Mouse (Mus musculus) kidney, adult 2 months (tissue): ENCODE data around the gene Fgfr1op2. TPM values are rescaled to one million over a fixed set of nuclear protein-coding genes. Genes with fewer than 3 reads are reported as not detected.
A peak's percentile ranks its signal among the peaks of the same experiment; 100 is the strongest.

ENCODE experiments used
- DNase-seq: peaks from one replicate; pipeline ENCODE4 v3.0.0; 2021
- H3K27ac ChIP-seq: fragments of 200-500 bp; 2 replicates; pipeline ENCODE4 v1.5.1; 2012; ENCODE audit warnings: low read depth, low read length, control low read depth, inconsistent platforms; ENCODE audit not compliant: insufficient read depth
- H3K27me3 ChIP-seq: fragments of 200-500 bp; replicated peaks from 2 replicates; pipeline ENCODE4 v1.6.1; 2012; ENCODE audit warnings: mild to moderate bottlenecking, moderate library complexity, low read length, inconsistent platforms; ENCODE audit not compliant: control insufficient read depth, insufficient read depth
- H3K36me3 ChIP-seq: fragments of 200-500 bp; 2 replicates; pipeline ENCODE4 v1.6.1; 2012; ENCODE audit warnings: mild to moderate bottlenecking, moderate library complexity, low read length, inconsistent platforms; ENCODE audit not compliant: control insufficient read depth, insufficient read depth
- H3K4me1 ChIP-seq: fragments of 200-500 bp; 2 replicates; pipeline ENCODE4 v1.6.1; 2011; ENCODE audit warnings: low read length; ENCODE audit not compliant: control insufficient read depth, insufficient read depth
- H3K4me3 ChIP-seq: fragments of 200-500 bp; 2 replicates; pipeline ENCODE4 v1.5.1; 2011; ENCODE audit warnings: mild to moderate bottlenecking, low read depth, low read length, control low read depth; ENCODE audit not compliant: insufficient read depth
- CTCF ChIP-seq: fragments of 200-500 bp; conservative IDR thresholded peaks from 2 replicates; pipeline ENCODE4 v1.5.1; 2011; ENCODE audit warnings: low read depth, mild to moderate bottlenecking, control low read depth, low read length, moderate library complexity, mixed read lengths; ENCODE audit not compliant: insufficient read depth, insufficient read length
- POLR2A ChIP-seq: fragments of 200-500 bp; IDR thresholded peaks from one replicate; pipeline ENCODE4 v1.6.1; 2011; ENCODE audit warnings: low read depth, low read length, control low read depth
- WGBS: fragments of 180-500 bp; shearing (Covaris S2); methylation state at CpG from one replicate; pipeline ENCODE4 v1.1.7; 2018; 5-methylcytosine and 5-hydroxymethylcytosine counted together
- polyA plus RNA-seq: library from polyadenylated mRNA; depleted of rRNA; stranded (reverse); fragments of >200 nt; gene quantifications from 2 replicates; pipeline ENCODE4 v1.2.3, GENCODE M21; 2012

The Fgfr1op2 gene
- polyA plus RNA-seq, 1 experiment: 35.3 TPM

DNA sequence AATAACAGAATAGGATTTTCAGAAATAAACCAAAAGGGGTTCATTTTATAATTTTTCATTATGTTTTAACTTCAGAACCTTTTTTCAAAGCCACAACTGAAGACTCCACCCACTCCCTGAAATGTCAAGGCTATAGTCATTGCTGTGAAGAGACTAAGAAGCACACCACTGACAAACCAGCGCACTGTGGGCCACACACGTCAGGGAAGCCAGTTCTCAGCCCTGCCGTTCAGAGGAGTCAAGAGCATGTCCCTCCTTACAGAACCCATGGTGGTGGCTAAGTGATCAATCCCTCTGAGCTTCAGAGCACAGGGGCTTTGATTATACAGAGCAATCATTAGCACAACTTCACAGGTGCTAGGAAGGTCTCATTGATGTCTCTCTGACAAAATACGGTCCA, 25.6 kb downstream of the Fgfr1op2 start:
- H3K4me1 ChIP-seq: no peaks in the 10 kb centered on the region
- WGBS: 63% methylated on average over 4 of the region's 4 CpGs
- H3K4me3 ChIP-seq: no peak overlapping the region
- no peak for TF ChIP-seq POLR2A
- TF ChIP-seq CTCF: no peak
- no peak overlapping the region for H3K27ac ChIP-seq
- H3K36me3 ChIP-seq: peaks cover 5% of the 10 kb centered on the region; the same call in 1 of the 2 replicates
- no peak for DNase-seq
- H3K27me3 ChIP-seq: no peaks in the 10 kb centered on the region

DNA sequence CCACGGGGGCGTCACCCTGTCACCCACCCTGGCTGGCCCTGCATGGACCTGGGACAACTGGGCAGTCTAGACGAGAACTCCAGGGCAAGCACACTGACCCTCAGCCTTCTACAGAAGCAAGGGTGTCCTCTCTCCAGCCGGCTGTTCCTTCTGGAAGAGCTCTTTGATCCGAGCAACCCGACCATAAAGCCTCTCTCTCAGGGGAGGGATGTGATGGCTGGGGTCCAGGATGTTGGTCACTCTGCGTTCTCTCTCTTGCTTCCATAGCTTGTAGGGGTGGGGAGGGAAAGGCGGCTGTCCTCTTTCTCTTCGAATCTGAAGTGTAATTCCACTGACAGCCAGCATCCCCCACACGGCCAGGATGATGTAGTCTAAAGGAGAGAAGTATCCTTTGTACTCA, 26.6 kb downstream of the Fgfr1op2 start:
- H3K27me3 ChIP-seq: no peaks in the 10 kb centered on the region
- WGBS: 39% methylated on average over 10 of the region's 10 CpGs
- no peak overlapping the region for H3K4me3 ChIP-seq
- peaks cover 2% of the 10 kb centered on the region; the same call in 1 of the 2 replicates for H3K36me3 ChIP-seq
- TF ChIP-seq POLR2A (no peak), CTCF (no peak)
- DNase-seq: peak; percentile 5
- no peaks in the 10 kb centered on the region for H3K4me1 ChIP-seq
- H3K27ac ChIP-seq: no peak overlapping the region

DNA sequence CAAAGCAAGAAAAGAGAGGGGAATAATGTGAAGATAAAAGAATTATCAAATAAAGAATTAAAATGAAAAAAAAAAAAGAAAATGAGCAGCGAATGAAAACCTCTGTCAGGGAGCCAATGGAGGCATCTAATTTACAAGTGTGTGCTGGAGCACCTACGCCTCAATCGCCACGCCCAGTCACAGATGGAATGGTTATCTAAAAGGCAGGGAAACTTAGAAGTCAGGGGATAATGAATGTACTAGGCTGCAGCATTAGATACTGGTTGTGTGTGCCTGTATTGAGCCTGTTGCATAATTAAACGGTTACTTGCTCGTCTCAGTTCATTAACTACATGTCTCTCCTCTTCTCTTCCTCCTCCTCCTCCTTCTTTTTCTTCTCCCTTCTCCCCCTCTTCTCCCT, 34.4 kb downstream of the Fgfr1op2 start:
- Histone ChIP-seq H3K4me1 (no peaks in the 10 kb centered on the region), H3K27me3 (no peaks in the 10 kb centered on the region), H3K4me3 (no peak overlapping the region), H3K27ac (no peak overlapping the region), H3K36me3 (peaks cover 6% of the 10 kb centered on the region)
- no peak for DNase-seq
- WGBS: 71% methylated on average over 6 of the region's 6 CpGs
- TF ChIP-seq POLR2A (no peak), CTCF (no peak)

DNA sequence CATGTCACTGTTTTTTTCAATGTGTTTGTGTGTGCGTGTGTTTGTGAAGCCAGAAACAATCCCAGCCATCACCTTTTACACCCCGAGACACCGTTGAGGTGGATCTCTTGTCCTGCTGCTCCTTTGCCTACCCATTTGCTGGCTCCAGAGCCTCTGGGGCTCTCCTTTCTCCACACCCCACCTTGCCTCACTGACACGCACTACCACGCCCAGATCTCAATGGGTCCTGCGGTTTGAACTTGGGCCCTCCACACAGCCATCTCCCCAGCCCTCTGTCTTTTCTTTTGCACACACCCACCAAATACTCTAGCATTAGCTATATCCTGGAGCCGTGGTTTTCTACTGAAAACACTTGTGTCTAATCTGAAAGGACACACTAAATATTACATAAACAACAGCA, 34.9 kb downstream of the Fgfr1op2 start:
- DNase-seq: no peak
- Histone ChIP-seq H3K36me3 (peaks cover 6% of the 10 kb centered on the region), H3K27me3 (no peaks in the 10 kb centered on the region), H3K4me1 (no peaks in the 10 kb centered on the region), H3K4me3 (no peak overlapping the region), H3K27ac (no peak overlapping the region)
- 91% methylated on average over 7 of the region's 7 CpGs for WGBS
- TF ChIP-seq CTCF: no peak
- no peak for TF ChIP-seq POLR2A

DNA sequence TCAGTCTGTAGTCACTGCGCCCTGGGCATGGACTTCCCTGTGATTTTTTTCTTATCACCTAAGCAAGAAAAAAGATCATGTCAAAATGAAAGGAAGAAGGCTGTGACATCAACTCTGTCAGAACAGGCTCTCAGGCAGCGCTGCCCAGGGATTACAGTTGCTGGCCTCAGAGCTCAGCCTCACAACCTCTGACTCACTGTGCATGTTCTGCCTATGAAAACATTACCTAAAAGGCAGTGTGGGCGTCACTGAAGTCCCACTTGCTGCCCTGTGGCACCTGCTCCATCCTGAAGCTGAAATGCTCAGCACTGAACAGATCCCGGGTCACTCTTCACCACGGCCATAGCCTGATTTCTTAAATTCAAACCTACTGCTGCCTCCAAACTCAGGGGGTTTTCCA, 35.7 kb downstream of the Fgfr1op2 start:
- 87% methylated on average over 5 of the region's 5 CpGs for WGBS
- no peaks in the 10 kb centered on the region for H3K27me3 ChIP-seq
- DNase-seq: no peak
- no peak overlapping the region for H3K4me3 ChIP-seq
- H3K36me3 ChIP-seq: peaks cover 9% of the 10 kb centered on the region
- no peak overlapping the region for H3K27ac ChIP-seq
- no peak for TF ChIP-seq CTCF
- TF ChIP-seq POLR2A: no peak
- H3K4me1 ChIP-seq: no peaks in the 10 kb centered on the region

DNA sequence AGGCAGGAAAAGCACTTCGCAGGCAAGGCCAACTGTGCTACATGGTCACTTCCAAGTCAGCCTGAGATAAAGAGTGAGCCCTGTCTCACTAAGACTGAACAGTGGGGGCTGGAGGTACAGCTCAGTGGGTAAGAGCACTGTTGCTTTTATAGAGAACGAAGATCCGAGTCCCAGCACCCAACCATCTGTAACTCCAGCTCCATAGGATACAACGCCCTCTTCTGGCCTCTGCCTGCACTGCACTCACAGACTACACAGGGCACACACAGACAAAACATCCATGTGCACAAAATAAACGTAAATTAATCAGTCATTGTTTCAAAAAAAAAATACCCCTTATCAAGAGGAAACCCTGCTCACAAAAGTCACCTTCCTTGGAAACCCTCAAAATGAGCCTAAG, 36.9 kb downstream of the Fgfr1op2 start:
- no peak overlapping the region for H3K27ac ChIP-seq
- 94% methylated on average over 5 of the region's 5 CpGs for WGBS
- no peaks in the 10 kb centered on the region for H3K27me3 ChIP-seq
- no peaks in the 10 kb centered on the region for H3K4me1 ChIP-seq
- DNase-seq: no peak
- TF ChIP-seq CTCF (0 out of 2 replicates have a peak, but pooled peaks have one; percentile 14), POLR2A (no peak)
- H3K4me3 ChIP-seq: no peak overlapping the region
- peaks cover 14% of the 10 kb centered on the region for H3K36me3 ChIP-seq

DNA sequence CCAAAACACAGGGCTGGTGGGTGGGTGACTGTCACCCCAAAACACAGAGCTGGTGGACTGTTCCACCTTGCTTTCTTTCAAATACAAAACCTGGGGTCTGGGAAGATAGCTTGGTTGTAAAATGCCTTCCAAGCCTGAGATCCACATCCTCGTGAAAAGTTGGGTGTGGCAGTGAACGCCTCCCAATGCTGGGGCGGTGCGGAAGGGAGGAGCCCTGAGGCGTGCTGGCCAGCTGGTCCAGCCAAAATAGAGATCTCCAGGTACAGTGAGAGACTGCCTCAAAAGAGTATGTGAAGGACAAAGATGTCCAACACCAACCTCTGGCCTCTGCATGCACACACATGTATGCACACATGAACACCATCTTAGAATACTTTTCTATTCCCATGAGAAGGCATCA, 37.5 kb downstream of the Fgfr1op2 start:
- H3K4me1 ChIP-seq: no peaks in the 10 kb centered on the region
- H3K27me3 ChIP-seq: no peaks in the 10 kb centered on the region
- no peak overlapping the region for H3K27ac ChIP-seq
- peaks cover 11% of the 10 kb centered on the region for H3K36me3 ChIP-seq
- TF ChIP-seq CTCF: no peak
- no peak for TF ChIP-seq POLR2A
- 90% methylated on average over 5 of the region's 5 CpGs for WGBS
- DNase-seq: no peak
- no peak overlapping the region for H3K4me3 ChIP-seq
